Mouse (Mus musculus) brain, embryonic 14.5 days (tissue): ENCODE measurements around the gene Ttc23. TPM values are rescaled to one million over a fixed set of nuclear protein-coding genes. Genes with fewer than 3 reads are reported as not detected.

Experiments used
- DNase-seq: peaks from one replicate; pipeline ENCODE4 v3.0.0-alpha.2; 2011; ENCODE audit warnings: low read depth
- CTCF ChIP-seq: fragments of 200-500 bp; IDR thresholded peaks from 2 replicates; pipeline ENCODE4 v1.5.1; 2012; ENCODE audit warnings: inconsistent platforms, mild to moderate bottlenecking, moderate library complexity, borderline replicate concordance; ENCODE audit not compliant: insufficient read depth, insufficient read length; ENCODE audit errors: extremely low read depth
- POLR2A ChIP-seq: fragments of 200-500 bp; IDR thresholded peaks from 2 replicates; pipeline ENCODE4 v1.6.1; 2012; ENCODE audit warnings: mild to moderate bottlenecking, inconsistent platforms, borderline replicate concordance; ENCODE audit not compliant: poor library complexity, insufficient read depth, insufficient read length, severe bottlenecking; ENCODE audit errors: extremely low read depth
- polyA plus RNA-seq: library from polyadenylated mRNA; depleted of rRNA; stranded (reverse); fragments of >200 nt; gene quantifications from 2 replicates; pipeline ENCODE4 v1.2.3, GENCODE M21; 2012

Ttc23 gene
- polyA plus RNA-seq, 1 experiment = 11.9 TPM

DNA sequence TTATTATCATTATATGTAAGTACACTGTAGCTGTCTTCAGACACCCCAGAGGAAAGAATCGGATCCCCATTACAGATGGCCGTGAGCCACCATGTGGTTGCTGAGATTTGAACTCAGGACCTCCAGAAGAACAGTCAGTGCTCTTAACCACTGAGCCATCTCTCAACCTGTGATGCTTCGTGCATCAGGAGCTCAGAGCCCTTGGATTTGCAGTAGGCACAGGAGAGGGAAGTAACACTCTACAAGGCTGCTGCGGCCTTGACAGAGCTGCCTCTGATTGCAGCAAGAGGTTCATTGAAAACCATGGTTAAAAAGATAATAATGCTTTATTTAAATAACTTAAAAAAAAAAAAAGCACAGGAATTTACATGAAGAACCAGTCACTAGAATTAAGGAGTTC lies 1.2 kb downstream of the Ttc23 start:
- no peak for DNase-seq
- TF ChIP-seq CTCF (no peak), POLR2A (no peak)

DNA sequence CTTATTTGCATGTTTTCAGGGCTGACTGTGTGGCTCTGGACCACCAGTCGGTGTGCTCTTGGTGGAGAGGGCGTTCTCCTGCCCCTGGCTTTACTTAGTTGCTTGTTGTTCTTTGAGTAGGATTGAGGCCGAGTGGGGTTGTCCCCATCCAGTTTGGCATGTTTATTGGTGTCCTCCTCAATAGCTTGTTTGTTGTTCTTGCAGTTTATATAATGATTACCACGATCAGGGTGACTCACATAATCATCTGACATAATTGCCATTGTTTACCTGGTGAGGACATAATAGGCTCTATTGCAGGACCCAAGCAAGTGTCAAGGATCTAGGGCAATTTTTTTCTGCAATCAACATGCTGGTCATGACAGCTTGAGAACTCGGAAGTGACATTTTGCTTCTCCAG lies 5.0 kb downstream of the Ttc23 start:
- no peak for DNase-seq
- TF ChIP-seq POLR2A = no peak
- no peak for TF ChIP-seq CTCF

DNA sequence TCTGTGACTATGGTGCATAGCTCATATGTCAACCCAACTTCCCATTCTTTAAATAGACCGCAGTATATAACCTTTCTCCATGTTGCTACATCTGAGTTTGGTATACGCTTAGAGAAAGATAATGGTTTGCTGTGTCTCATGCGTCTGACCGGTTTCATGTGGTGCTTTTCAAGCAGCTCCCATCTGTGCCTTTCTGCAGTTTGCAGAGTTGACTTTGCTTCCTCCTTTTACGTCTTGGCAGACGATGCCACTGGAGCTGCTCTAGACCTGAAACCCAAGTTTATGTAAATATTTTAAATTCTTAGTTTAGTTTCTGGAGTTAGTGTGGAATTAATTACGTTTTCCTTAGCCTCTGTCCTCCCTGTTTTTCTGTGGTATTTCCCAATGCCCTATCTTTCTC lies 7.5 kb downstream of the Ttc23 start:
- TF ChIP-seq CTCF (no peak), POLR2A (no peak)

DNA sequence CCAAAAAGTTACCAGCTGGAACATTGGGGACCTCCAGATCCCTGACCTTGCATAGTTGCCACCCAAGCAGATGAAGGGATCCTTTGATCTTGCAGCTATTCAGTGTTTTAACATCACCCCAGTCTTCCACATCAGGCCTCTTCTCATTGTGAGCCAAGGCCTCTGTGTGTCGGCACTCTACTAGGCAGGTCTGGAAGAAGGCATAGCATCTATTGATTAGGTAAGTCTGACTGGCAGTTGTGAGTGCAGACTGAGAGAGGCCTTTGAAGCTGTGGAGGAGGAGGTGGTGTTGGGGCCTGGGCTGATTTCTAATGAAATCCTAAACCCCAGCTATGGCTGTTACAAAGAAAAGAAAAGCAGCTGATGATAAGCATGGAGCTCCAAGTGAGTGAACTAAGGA lies 8.0 kb downstream of the Ttc23 start:
- TF ChIP-seq POLR2A (no peak), CTCF (no peak)
- DNase-seq = peak; percentile 76

More for the DNA sequence above, 7.5 kb downstream of the Ttc23 start:
- no peak for DNase-seq

DNA sequence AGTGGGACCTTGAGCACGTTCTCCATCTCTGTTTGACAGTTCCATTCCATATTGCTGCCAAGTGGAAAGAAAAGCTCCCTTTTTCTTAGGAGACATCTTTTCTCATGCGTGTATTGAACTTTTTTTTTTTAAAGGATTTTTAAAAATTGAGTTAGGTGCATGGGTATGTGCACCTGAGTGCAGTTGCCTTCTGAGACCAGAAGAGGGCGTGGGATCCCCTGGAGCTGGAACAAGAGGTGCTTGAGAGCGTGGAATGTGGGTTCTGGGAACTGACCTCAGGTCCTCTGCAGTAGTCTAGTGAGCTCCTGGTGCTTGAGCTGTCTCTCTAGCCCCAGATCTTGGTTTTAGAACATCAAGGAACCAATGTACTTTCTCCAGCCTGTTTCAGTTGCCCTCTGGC lies 10.9 kb downstream of the Ttc23 start:
- no peak for DNase-seq
- TF ChIP-seq POLR2A = no peak
- no peak for TF ChIP-seq CTCF

DNA sequence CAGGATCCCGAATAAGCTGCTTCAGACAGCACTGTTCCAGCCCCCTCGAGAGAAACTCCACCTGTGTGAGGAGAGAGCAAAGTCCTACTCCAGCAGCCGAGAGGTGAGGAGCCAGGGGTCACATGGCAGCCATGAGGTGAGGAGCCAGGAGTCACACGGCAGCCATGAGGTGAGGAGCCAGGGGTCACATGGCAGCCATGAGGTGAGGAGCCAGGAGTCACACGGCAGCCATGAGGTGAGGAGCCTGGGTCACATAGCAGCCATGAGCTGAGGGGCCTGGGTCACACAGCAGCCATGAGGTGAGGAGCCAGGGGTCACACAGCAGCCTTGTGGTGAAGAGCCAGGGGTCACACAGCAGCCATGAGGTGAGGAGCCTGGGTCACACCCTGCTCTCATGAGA lies 15.2 kb downstream of the Ttc23 start:
- TF ChIP-seq CTCF (no peak), POLR2A (no peak)

DNA sequence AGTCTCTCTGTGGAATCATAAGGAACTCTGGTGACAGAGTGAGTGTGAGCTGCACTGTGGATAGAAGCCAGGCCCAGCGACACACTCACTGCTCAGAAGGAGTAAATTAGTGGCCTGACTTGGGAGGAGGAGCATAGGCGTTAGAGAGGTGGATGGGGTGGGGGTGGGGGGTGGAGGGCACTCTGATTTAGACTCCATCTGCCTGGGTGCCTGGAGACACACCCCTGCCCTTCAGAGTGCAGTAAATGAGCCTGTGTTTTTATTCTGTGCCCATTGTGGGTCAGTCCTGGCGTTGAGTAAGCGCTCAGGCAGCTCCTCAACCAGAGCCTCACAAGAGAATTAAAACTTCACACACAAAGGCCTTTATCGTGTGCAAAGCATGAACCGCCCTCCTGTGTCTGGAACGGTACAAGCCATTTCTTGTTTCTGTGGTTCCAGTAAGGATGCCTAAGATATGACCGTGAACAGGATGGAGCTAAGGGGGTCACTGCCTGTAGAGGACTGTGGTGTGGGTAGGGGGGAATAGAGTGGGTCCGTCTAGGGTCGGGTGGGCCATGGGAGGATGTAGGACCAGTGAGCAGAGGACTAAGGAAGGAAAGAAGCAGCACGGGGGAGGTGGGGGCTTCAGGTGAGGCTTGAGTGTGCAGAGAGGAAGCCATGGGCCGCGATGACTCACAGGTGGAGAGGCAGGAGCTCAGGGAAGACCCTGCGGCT lies 16.9 kb downstream of the Ttc23 start:
- peak; percentile 49 for DNase-seq

More for the DNA sequence above, 15.2 kb downstream of the Ttc23 start:
- DNase-seq = no peak

DNA sequence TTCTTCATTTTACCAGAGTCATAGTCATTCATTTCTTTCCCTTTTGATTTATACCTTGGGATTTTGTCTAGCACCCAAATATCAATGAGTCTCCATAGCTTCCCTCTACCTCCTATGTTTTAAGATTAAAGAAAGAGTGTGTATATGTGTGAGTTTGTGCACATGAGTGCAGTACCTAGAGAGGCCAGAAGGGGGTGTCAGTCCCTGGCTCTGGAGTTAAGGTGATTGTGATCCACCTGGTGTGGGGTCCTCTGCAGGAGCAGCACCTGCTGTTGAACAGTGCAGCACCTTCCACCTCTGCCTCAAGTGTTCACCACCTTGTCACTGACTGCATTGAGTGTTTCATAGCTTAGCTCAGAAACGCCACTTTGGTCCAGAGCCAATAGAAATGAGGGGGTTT lies 23.8 kb downstream of the Ttc23 start:
- peak; percentile 50; the same call in 1 of the 2 replicates for TF ChIP-seq CTCF
- TF ChIP-seq POLR2A = no peak
- no peak for DNase-seq

More for the DNA sequence above, 16.9 kb downstream of the Ttc23 start:
- TF ChIP-seq CTCF (no peak), POLR2A (no peak)

DNA sequence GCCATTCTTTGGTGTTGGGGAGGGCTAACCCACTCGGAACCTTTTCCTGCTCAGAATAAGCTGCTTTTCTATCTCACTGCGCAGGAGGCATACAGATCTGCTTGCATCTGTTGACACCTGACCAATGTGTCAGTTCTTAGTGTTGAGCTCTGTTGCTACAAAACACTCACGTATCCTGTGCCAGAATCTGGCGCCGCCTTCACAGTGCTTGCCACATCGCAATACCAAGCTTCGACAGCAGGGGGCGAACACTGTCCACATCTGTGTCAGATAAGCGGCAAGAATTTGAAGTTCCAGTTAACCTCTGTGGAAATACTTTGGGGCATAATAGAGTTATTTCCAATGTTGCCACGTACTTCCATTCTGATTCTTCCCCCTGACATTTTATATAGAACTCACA lies 25.4 kb downstream of the Ttc23 start:
- TF ChIP-seq POLR2A (no peak), CTCF (peak; percentile 97)
- peak; percentile 93 for DNase-seq

DNA sequence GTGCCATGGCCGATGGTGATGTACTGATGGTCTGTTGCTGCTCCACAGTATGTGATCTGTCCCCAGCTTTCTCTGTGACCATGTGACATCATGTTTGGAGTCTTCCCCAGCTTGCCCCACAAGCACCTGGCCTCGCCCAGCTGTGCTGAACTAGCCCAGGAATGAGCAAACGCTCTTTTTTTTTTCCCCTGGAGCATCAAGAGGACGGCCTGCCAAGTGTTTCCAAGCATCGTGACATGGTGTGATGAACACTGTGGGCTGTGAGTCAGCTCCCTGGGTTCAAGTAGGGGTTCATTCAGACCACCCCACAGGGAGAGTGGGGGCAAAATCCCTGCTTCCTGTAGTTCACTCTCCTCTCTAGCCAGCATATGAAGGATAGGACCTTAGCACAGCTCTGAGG lies 26.4 kb downstream of the Ttc23 start:
- DNase-seq = no peak

DNA sequence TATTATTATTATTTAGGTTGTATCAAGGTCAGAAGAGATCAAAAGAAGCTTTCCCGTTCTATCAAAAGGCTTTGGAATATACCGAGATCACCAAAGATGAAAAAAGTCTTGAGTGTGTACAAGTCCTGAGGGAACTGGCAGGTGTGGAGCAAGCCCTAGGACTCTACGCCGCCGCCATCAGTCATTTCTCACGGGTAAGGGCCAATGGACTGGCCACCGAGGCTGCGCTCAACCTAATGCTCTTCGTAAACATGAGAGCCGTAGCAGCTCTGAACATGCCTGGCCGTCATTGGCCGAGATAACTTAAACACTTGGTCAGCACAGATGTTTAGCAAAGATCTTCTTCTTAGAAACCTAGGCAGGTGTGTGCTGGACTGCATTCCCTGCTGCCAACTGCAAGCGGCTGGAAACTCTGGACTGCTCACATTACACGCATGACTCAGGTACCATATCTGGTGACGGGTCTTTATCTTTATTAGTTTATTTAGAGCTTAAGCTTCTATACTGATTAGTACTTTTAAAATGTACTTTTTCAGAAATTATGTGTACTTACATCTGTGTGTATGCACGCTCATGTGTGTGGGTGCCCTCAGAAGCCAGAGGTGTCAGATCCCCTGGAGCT lies 31.8 kb downstream of the Ttc23 start:
- no peak for DNase-seq
- TF ChIP-seq POLR2A (no peak), CTCF (no peak)

More for the DNA sequence above, 26.4 kb downstream of the Ttc23 start:
- TF ChIP-seq CTCF = no peak
- no peak for TF ChIP-seq POLR2A

DNA sequence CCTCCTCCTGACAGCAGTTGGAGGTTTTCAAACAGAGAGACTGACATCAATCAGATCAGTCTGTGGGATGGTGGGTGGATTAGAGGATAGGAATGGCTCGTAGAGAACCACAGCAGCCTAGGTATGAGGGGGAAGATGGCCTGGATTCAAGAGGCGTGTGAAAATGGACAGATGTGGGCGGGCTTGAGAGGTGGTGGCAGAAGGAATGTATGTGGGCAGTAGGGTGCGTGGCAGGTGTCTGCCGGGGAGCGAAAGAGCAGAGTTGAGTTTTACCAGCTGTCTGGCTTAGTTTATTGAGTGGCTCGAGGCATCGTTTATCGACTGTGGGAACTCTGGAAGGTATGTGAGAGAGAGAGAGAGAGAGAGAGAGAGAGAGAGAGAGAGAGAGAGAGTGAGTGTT lies 33.9 kb downstream of the Ttc23 start:
- TF ChIP-seq POLR2A (no peak), CTCF (no peak)
- no peak for DNase-seq

DNA sequence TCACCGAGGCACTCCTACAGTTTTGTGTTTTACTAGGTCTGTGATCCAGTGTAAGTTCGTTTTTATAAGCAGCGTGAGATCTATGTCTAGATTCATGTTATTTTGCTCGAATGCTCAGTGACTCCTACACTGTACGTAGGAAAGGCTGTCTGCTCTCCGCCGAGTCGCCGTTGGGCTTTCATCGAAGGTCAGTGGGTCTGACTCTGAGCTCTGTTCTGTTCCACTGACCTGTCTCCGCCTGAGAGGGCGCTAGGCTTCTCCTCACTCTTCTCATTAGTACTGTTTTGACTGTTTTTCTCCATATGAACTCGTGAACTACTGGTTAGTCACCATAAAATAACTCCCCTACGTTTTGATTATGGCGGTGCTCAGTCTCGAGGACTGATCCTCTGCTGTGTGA lies 35.8 kb downstream of the Ttc23 start:
- no peak for DNase-seq
- TF ChIP-seq POLR2A = no peak
- no peak for TF ChIP-seq CTCF

DNA sequence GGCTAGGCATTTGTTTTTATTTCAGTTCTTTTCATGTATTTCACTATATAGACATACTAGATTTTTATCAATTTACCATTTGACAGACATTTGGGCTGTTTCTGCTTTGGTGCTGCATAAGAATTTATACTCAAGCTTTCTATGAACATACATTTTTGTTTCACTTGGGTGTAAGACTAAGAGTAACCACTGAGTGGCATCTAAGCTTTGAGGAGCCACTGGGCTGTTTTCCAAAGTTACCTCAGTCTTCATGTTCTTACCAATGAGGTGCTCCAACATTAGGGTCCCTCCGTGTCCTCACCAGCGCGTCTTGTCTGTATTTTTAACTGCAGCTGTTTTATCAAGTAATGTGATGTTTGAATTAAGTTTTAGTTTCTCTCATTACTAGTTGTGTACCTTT lies 39.3 kb downstream of the Ttc23 start:
- DNase-seq = no peak

More for the DNA sequence above, 39.3 kb downstream of the Ttc23 start:
- no peak for TF ChIP-seq CTCF
- TF ChIP-seq POLR2A = no peak
